Mouse (Mus musculus) R1 (cell line): ENCODE measurements around the gene Lmna.

Experiments used
- DNase-seq: peaks from one replicate; pipeline ENCODE4 v3.0.0-alpha.2; 2018; ENCODE audit warnings: low read depth, low spot score

Lmna gene

GRCm38 (mm10) chr3:88449395-88450023 is 60.2 kb downstream of the Lmna start:
- DNase-seq, result peak; percentile 55

- no peak for DNase-seq
These were observed 61.3 kb downstream of the Lmna start for GRCm38 (mm10) chr3:88448443-88448842.

GRCm38 (mm10) chr3:88447676-88448183 is 62.0 kb downstream of the Lmna start:
- DNase-seq, result no peak

GRCm38 (mm10) chr3:88446471-88447123 is 63.2 kb downstream of the Lmna start:
- no peak for DNase-seq

GRCm38 (mm10) chr3:88442888-88443287 is 66.9 kb downstream of the Lmna start:
- peak; percentile 42 for DNase-seq

- no peak for DNase-seq
These were observed 67.3 kb downstream of the Lmna start for GRCm38 (mm10) chr3:88442488-88442887.

GRCm38 (mm10) chr3:88440500-88441381 is 69.0 kb downstream of the Lmna start:
- DNase-seq, result peak; percentile 83

GRCm38 (mm10) chr3:88439582-88439981 is 70.2 kb downstream of the Lmna start:
- peak; percentile 73 for DNase-seq

- DNase-seq, result no peak
These were observed 72.3 kb downstream of the Lmna start for GRCm38 (mm10) chr3:88437454-88437853.

- peak; percentile 47 for DNase-seq
These were observed 73.2 kb downstream of the Lmna start for GRCm38 (mm10) chr3:88436395-88437201.

GRCm38 (mm10) chr3:88435515-88435914 is 74.2 kb downstream of the Lmna start:
- no peak for DNase-seq
